In the genomic region with DNA sequence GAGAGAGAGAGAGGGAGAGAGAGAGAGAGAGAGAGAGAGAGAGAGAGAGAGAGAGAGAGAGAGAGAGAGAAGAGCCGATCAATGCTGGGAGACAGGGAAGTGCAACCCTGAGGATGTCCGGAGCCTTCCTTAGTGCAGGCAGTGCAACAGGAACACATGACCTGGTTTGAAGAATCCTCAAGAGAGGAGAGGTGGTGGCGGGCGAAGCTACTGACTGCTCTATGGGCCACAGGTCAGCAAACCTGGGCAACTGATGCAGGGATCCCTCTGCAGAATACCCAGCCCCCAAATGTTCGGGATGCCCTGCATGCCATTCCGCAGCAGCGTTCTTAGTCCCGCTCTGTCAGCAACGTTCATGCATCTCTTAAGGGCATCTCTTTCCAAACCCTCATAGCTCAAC, we compare ENCODE assay signal across 10 mouse cellular contexts. TPM values are rescaled to one million over a fixed set of nuclear protein-coding genes. Genes with fewer than 3 reads are reported as not detected.
DNase-seq lines count a peak whose midpoint lies in the region; ATAC-seq and TF ChIP-seq lines count a peak whose summit lies in the region.
"Had no signal": no experiment of that assay in that cellular context is flagged by ENCODE, and none has a peak within 500 bp of the region (broad histone marks: within the 10 kb centered on the region; RNA-seq: fewer than 3 reads in every experiment).

No protein-coding gene starts in this region.

- peak overlapping the region; percentile 87 for H3K27ac ChIP-seq in gastrocnemius, adult 2 months
- H3K27ac ChIP-seq in left cerebral cortex, adult 2 months, result peak overlapping the region; percentile 84
- 0 out of 2 replicates have a peak overlapping the region, but pooled peaks have one; percentile 44 for H3K27ac ChIP-seq in forebrain, embryonic 14.5 days (ENCODE audit: low read depth, low read length)
- H3K27ac ChIP-seq in midbrain, embryonic 12.5 days (replicated peaks), result peak overlapping the region; percentile 32; the same call in 1 of the 2 replicates

- H3K4me2 ChIP-seq in forebrain, embryonic 14.5 days (ENCODE audit: low read length), result no peak overlapping the region
- no peak overlapping the region for H3K4me2 ChIP-seq in midbrain, embryonic 12.5 days (replicated peaks)

- peaks cover 63% of the 10 kb centered on the region for H3K4me1 ChIP-seq in forebrain, embryonic 14.5 days (ENCODE audit: control insufficient read depth, insufficient read depth, low read length)
- peaks cover 81% of the 10 kb centered on the region for H3K4me1 ChIP-seq in midbrain, embryonic 12.5 days

- ATAC-seq in forebrain, embryonic 14.5 days, result no peak
- no peak for ATAC-seq in midbrain, embryonic 12.5 days (ENCODE audit: low FRiP score, low read depth)
- ATAC-seq in megakaryocyte, adult 5-6 weeks (ENCODE audit: poor library complexity, severe bottlenecking), result no peak
- ATAC-seq: Patski had no signal

- H3K36me3 ChIP-seq in forebrain, embryonic 14.5 days (ENCODE audit: control insufficient read depth, insufficient read depth, low read length), result no peaks in the 10 kb centered on the region
- H3K36me3 ChIP-seq in midbrain, embryonic 12.5 days, result no peaks in the 10 kb centered on the region

- TF ChIP-seq CTCF in gastrocnemius, adult 2 months (IDR thresholded peaks at IDR 0.05), result no peak
- no peak for TF ChIP-seq CTCF in left cerebral cortex, adult 2 months (IDR thresholded peaks at IDR 0.05)

- DNase-seq in gastrocnemius, adult 2 months, result no peak
- no peak for DNase-seq in gastrocnemius, postnatal 14 days
- DNase-seq in left cerebral cortex, adult 2 months (ENCODE audit: extremely low spot score in 1 of 2, low spot score in 2 of 2), result no peak
- DNase-seq in left cerebral cortex, postnatal 25 days (ENCODE audit: low spot score in 2 of 2), result no peak
- no peak for DNase-seq in forebrain, embryonic 14.5 days (ENCODE audit: low spot score)
- DNase-seq in frontal cortex, postnatal 25 days (ENCODE audit: low spot score in 2 of 2), result no peak
- DNase-seq: retina, postnatal 1 day had no signal

- H3K27me3 ChIP-seq in forebrain, embryonic 14.5 days (replicated peaks; ENCODE audit: control insufficient read depth, insufficient read depth, low read length), result no peaks in the 10 kb centered on the region
- H3K27me3 ChIP-seq in midbrain, embryonic 12.5 days, result peaks cover 18% of the 10 kb centered on the region

- 59% methylated on average over 9 of the region's 9 CpGs for WGBS in forebrain, embryonic 14.5 days
- WGBS in midbrain, embryonic 12.5 days, result 48% methylated on average over 9 of the region's 9 CpGs

- intact Hi-C loops in gastrocnemius, adult 2 months (cut with DNase I), result no loop called here
- intact Hi-C loops in gastrocnemius, postnatal 14 days (cut with DNase I; ENCODE audit: low total_unique reads), result no loop called here
- intact Hi-C loops in left cerebral cortex, adult 2 months (cut with DNase I), result no loop called here
- intact Hi-C loops in left cerebral cortex, postnatal 25 days (cut with DNase I), result no loop called here

- peak overlapping the region; percentile 58 for H3K4me3 ChIP-seq in gastrocnemius, adult 2 months
- H3K4me3 ChIP-seq in left cerebral cortex, adult 2 months, result no peak overlapping the region; the same call in 1 of the 2 replicates
- H3K4me3 ChIP-seq in forebrain, embryonic 14.5 days (ENCODE audit: low read depth, low read length), result no peak overlapping the region
- H3K4me3 ChIP-seq in midbrain, embryonic 12.5 days, result no peak overlapping the region

- peak overlapping the region; percentile 32; the same call in 1 of the 2 replicates for H3K9ac ChIP-seq in forebrain, embryonic 14.5 days (ENCODE audit: low read length)
- no peak overlapping the region for H3K9ac ChIP-seq in midbrain, embryonic 12.5 days (replicated peaks)

- H3K9me3 ChIP-seq in forebrain, embryonic 14.5 days (replicated peaks; ENCODE audit: control insufficient read depth, low read length), result no peaks in the 10 kb centered on the region
- no peaks in the 10 kb centered on the region for H3K9me3 ChIP-seq in midbrain, embryonic 12.5 days

RNA-seq across cellular contexts. Expression of a gene that starts 15.9 kb away (rescaled TPM):
- 1 to 10 TPM; 6.7 to 8.7 TPM for total RNA-seq in gastrocnemius, adult 2 months (2021)
- 10 to 100 TPM in 1 of 2 experiments, 1 to 10 TPM in 1; 8.2 to 11.4 TPM for total RNA-seq in gastrocnemius, postnatal 14 days (2021)
- 100 to 1,000 TPM; 178 to 185 TPM for total RNA-seq in left cerebral cortex, adult 2 months (2021)
- 100 to 1,000 TPM; 183 to 184 TPM for total RNA-seq in left cerebral cortex, postnatal 25 days (2021)
- polyA plus RNA-seq in forebrain, embryonic 14.5 days (2014; fragmentation: Nextera tagmentation; extraction: Ambion mirVana), result 29.0 and 33.2 TPM in 2 replicates
- 28.9 and 34.0 TPM in 2 replicates for polyA plus RNA-seq in midbrain, embryonic 12.5 days (2016; fragmentation: Nextera tagmentation; extraction: Ambion mirVana)
- total RNA-seq in megakaryocyte, adult 5-6 weeks (2015), result 0.11 and 0.18 TPM in 2 replicates
- 0.22 TPM in 1 of 2 replicates, not detected in the other for total RNA-seq in megakaryocyte, adult 5-6 weeks (2017)

Comparison
In these comparisons a context has a peak if more than half of its experiments do, and no peak if none do; other contexts are left out.
1. H3K27ac ChIP-seq: peak in every context shown above with its lines; median percentile 87 in gastrocnemius, adult 2 months; 84 in left cerebral cortex, adult 2 months; 44 in forebrain, embryonic 14.5 days; 32 in midbrain, embryonic 12.5 days.
2. RNA of a gene that starts 15.9 kb away (total RNA-seq): 178 to 185 TPM in left cerebral cortex, adult 2 months and 183 to 184 TPM in left cerebral cortex, postnatal 25 days; 8.2 to 11.4 TPM in gastrocnemius, postnatal 14 days, 6.7 to 8.7 TPM in gastrocnemius, adult 2 months and 0.11 to 0.22 TPM in megakaryocyte, adult 5-6 weeks; every median in the first group is over 10 times any median in the second.